Mouse (Mus musculus): ENCODE results near the gene Use1. TPM values are rescaled to one million over a fixed set of nuclear protein-coding genes. Genes with fewer than 3 reads are reported as not detected.
A peak's percentile ranks its signal among the peaks of the same experiment; 100 is the strongest.

Use1 gene
- polyA plus RNA-seq, 1 experiment: not detected

- no peak overlapping the region for H3K27ac ChIP-seq (ENCODE audit: insufficient read depth, low read depth, low read length)
- WGBS: 47% methylated on average over 9 of the region's 9 CpGs
- H3K4me3 ChIP-seq (ENCODE audit: insufficient read depth, low read depth, low read length): no peak overlapping the region
- TF ChIP-seq POLR2A (IDR thresholded peaks at IDR 0.05; ENCODE audit: insufficient read depth, low read depth, low read length): no peak
- no peak for TF ChIP-seq CTCF (IDR thresholded peaks at IDR 0.05; ENCODE audit: insufficient read depth, low read depth, low read length)
- peaks cover 18% of the 10 kb centered on the region for H3K4me1 ChIP-seq (ENCODE audit: control insufficient read depth, insufficient read depth, low read length)
Observed at GRCm38 (mm10) chr8:71404951-71405351, 38.3 kb downstream of the Use1 start.

GRCm38 (mm10) chr8:71405401-71406098 is 38.9 kb downstream of the Use1 start, which contains the start of gene Ankle1:
Gene Ankle1, plus strand, starts transcription at chr8:71406010.
- Histone ChIP-seq H3K4me3 (ENCODE audit: insufficient read depth, low read depth, low read length) (peak within 1 kb of the TSS; percentile 37), H3K4me1 (ENCODE audit: control insufficient read depth, insufficient read depth, low read length) (peaks cover 18% of the 10 kb centered on the region), H3K27ac (ENCODE audit: insufficient read depth, low read depth, low read length) (no peak within 1 kb of the TSS)
- TF ChIP-seq CTCF (IDR thresholded peaks at IDR 0.05; ENCODE audit: insufficient read depth, low read depth, low read length) (peak; percentile 33; the same call in 1 of the 2 replicates), POLR2A (IDR thresholded peaks at IDR 0.05; ENCODE audit: insufficient read depth, low read depth, low read length) (0 out of 2 replicates have a peak, but pooled peaks have one; percentile 29)
- 14% methylated on average over 33 of the region's 33 CpGs for WGBS

- no peak overlapping the region for H3K27ac ChIP-seq (ENCODE audit: insufficient read depth, low read depth, low read length)
- WGBS: 1% methylated on average over 55 of the region's 55 CpGs
- peaks cover 18% of the 10 kb centered on the region for H3K4me1 ChIP-seq (ENCODE audit: control insufficient read depth, insufficient read depth, low read length)
- peak overlapping the region; percentile 37 for H3K4me3 ChIP-seq (ENCODE audit: insufficient read depth, low read depth, low read length)
- TF ChIP-seq POLR2A (IDR thresholded peaks at IDR 0.05; ENCODE audit: insufficient read depth, low read depth, low read length) (no peak; the same call in 1 of the 2 replicates), CTCF (IDR thresholded peaks at IDR 0.05; ENCODE audit: insufficient read depth, low read depth, low read length) (peak; percentile 32; the same call in 1 of the 2 replicates)
Observed at GRCm38 (mm10) chr8:71406099-71407015, 39.7 kb downstream of the Use1 start.

- 91% methylated on average over 14 of the region's 14 CpGs for WGBS
- TF ChIP-seq POLR2A (IDR thresholded peaks at IDR 0.05; ENCODE audit: insufficient read depth, low read depth, low read length): no peak
- no peak for TF ChIP-seq CTCF (IDR thresholded peaks at IDR 0.05; ENCODE audit: insufficient read depth, low read depth, low read length)
Observed at GRCm38 (mm10) chr8:71407441-71407840, 40.8 kb downstream of the Use1 start.

DNA sequence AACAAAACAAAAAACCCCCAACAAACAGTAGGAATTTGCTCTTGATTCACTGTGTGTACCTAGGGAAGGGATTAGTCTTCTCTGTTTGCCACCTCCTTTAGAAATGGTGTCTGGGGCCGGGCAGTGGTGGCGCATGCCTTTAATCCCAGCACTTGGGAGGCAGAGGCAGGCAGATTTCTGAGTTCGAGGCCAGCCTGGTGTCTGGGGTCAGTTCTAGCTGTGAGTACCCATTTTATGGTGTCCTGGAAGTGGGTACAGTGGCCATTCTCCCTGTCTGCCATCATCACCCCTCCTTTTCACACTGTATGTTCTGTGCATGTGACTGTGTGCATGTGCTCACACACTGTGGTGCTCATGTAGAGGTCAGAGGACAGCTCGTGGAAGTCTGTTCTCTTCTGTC is 41.6 kb downstream of the Use1 start:
- TF ChIP-seq CTCF (IDR thresholded peaks at IDR 0.05; ENCODE audit: insufficient read depth, low read depth, low read length) (no peak), POLR2A (IDR thresholded peaks at IDR 0.05; ENCODE audit: insufficient read depth, low read depth, low read length) (no peak)
- WGBS: 97% methylated on average over 4 of the region's 4 CpGs

More at GRCm38 (mm10) chr8:71407441-71407840, 40.8 kb downstream of the Use1 start:
- no peak overlapping the region for H3K27ac ChIP-seq (ENCODE audit: insufficient read depth, low read depth, low read length)
- H3K4me1 ChIP-seq (ENCODE audit: control insufficient read depth, insufficient read depth, low read length): peaks cover 18% of the 10 kb centered on the region
- no peak overlapping the region for H3K4me3 ChIP-seq (ENCODE audit: insufficient read depth, low read depth, low read length)

GRCm38 (mm10) chr8:71411535-71412273 is 45.1 kb downstream of the Use1 start:
- no peak overlapping the region for H3K27ac ChIP-seq (ENCODE audit: insufficient read depth, low read depth, low read length)
- H3K4me3 ChIP-seq (ENCODE audit: insufficient read depth, low read depth, low read length): no peak overlapping the region
- WGBS: 51% methylated on average over 11 of the region's 11 CpGs
- TF ChIP-seq POLR2A (IDR thresholded peaks at IDR 0.05; ENCODE audit: insufficient read depth, low read depth, low read length) (no peak), CTCF (IDR thresholded peaks at IDR 0.05; ENCODE audit: insufficient read depth, low read depth, low read length) (no peak)
- peaks cover under 1% of the 10 kb centered on the region for H3K4me1 ChIP-seq (ENCODE audit: control insufficient read depth, insufficient read depth, low read length)

More for the DNA sequence above, 41.6 kb downstream of the Use1 start:
- peaks cover 18% of the 10 kb centered on the region for H3K4me1 ChIP-seq (ENCODE audit: control insufficient read depth, insufficient read depth, low read length)
- H3K4me3 ChIP-seq (ENCODE audit: insufficient read depth, low read depth, low read length): no peak overlapping the region
- H3K27ac ChIP-seq (ENCODE audit: insufficient read depth, low read depth, low read length): no peak overlapping the region

Other genes with a start within 250 kb of the Use1 start
- gene Myo9b, start 94.1 kb upstream of the Use1 start, polyA plus RNA-seq (2012; ENCODE audit: insufficient read depth, insufficient read length, low replicate concordance, missing spikeins): 390 TPM in 1 of 2 replicates, not detected in the other
- not detected in 2 replicates for gene Haus8, start 93.9 kb upstream of the Use1 start, polyA plus RNA-seq (2012; ENCODE audit: insufficient read depth, insufficient read length, low replicate concordance, missing spikeins)
- not detected in 2 replicates for gene Ocel1, start 4.5 kb downstream of the Use1 start, polyA plus RNA-seq (2012; ENCODE audit: insufficient read depth, insufficient read length, low replicate concordance, missing spikeins)
- not detected in 2 replicates for gene Nr2f6, start 15.1 kb downstream of the Use1 start, polyA plus RNA-seq (2012; ENCODE audit: insufficient read depth, insufficient read length, low replicate concordance, missing spikeins)
- gene Ushbp1, start 29.0 kb downstream of the Use1 start, polyA plus RNA-seq (2012; ENCODE audit: insufficient read depth, insufficient read length, low replicate concordance, missing spikeins): not detected in 2 replicates
- not detected in 2 replicates for gene Babam1, start 30.0 kb downstream of the Use1 start, polyA plus RNA-seq (2012; ENCODE audit: insufficient read depth, insufficient read length, low replicate concordance, missing spikeins)
- gene Ankle1, start 39.2 kb downstream of the Use1 start, polyA plus RNA-seq (2012; ENCODE audit: insufficient read depth, insufficient read length, low replicate concordance, missing spikeins): not detected in 2 replicates
- gene Abhd8, start 96.8 kb downstream of the Use1 start, polyA plus RNA-seq (2012; ENCODE audit: insufficient read depth, insufficient read length, low replicate concordance, missing spikeins): not detected in 2 replicates
- gene Mrpl34, start 98.1 kb downstream of the Use1 start, polyA plus RNA-seq (2012; ENCODE audit: insufficient read depth, insufficient read length, low replicate concordance, missing spikeins): not detected in 2 replicates
- gene Dda1, start 102.4 kb downstream of the Use1 start, polyA plus RNA-seq (2012; ENCODE audit: insufficient read depth, insufficient read length, low replicate concordance, missing spikeins): not detected in 2 replicates
- gene Ano8, start 119.1 kb downstream of the Use1 start, polyA plus RNA-seq (2012; ENCODE audit: insufficient read depth, insufficient read length, low replicate concordance, missing spikeins): not detected in 2 replicates
- gene Gtpbp3, start 121.3 kb downstream of the Use1 start, polyA plus RNA-seq (2012; ENCODE audit: insufficient read depth, insufficient read length, low replicate concordance, missing spikeins): not detected in 2 replicates
- gene Plvap, start 144.9 kb downstream of the Use1 start, polyA plus RNA-seq (2012; ENCODE audit: insufficient read depth, insufficient read length, low replicate concordance, missing spikeins): not detected in 2 replicates
- gene Ccdc194, start 158.9 kb downstream of the Use1 start, polyA plus RNA-seq (2012; ENCODE audit: insufficient read depth, insufficient read length, low replicate concordance, missing spikeins): not detected in 2 replicates
- not detected in 2 replicates for gene Bst2, start 170.6 kb downstream of the Use1 start, polyA plus RNA-seq (2012; ENCODE audit: insufficient read depth, insufficient read length, low replicate concordance, missing spikeins)
- gene Mvb12a, start 176.1 kb downstream of the Use1 start, polyA plus RNA-seq (2012; ENCODE audit: insufficient read depth, insufficient read length, low replicate concordance, missing spikeins): not detected in 2 replicates
- gene Tmem221, start 192.0 kb downstream of the Use1 start, polyA plus RNA-seq (2012; ENCODE audit: insufficient read depth, insufficient read length, low replicate concordance, missing spikeins): not detected in 2 replicates
- not detected in 2 replicates for gene Nxnl1, start 199.8 kb downstream of the Use1 start, polyA plus RNA-seq (2012; ENCODE audit: insufficient read depth, insufficient read length, low replicate concordance, missing spikeins)
- gene Slc27a1, start 202.0 kb downstream of the Use1 start, polyA plus RNA-seq (2012; ENCODE audit: insufficient read depth, insufficient read length, low replicate concordance, missing spikeins): not detected in 2 replicates
- gene Pgls, start 225.3 kb downstream of the Use1 start, polyA plus RNA-seq (2012; ENCODE audit: insufficient read depth, insufficient read length, low replicate concordance, missing spikeins): not detected in 2 replicates
- not detected in 2 replicates for gene Fam129c, start 230.8 kb downstream of the Use1 start, polyA plus RNA-seq (2012; ENCODE audit: insufficient read depth, insufficient read length, low replicate concordance, missing spikeins)
- 143 TPM in 1 of 2 replicates, not detected in the other for gene Colgalt1, start 244.2 kb downstream of the Use1 start, polyA plus RNA-seq (2012; ENCODE audit: insufficient read depth, insufficient read length, low replicate concordance, missing spikeins)